Mouse (Mus musculus) small intestine, adult 2 months (tissue): ENCODE results near the gene Ptpro.
"Not testable (repeated sequence)": the region's sequence is repeated elsewhere in the genome, so short reads cannot be mapped to it uniquely, and the experiment has no call there.

ENCODE experiments used
- CTCF ChIP-seq: fragments of 200-500 bp; IDR thresholded peaks from 2 replicates; pipeline ENCODE4 v1.5.1; 2012; ENCODE audit warnings: low read depth, mild to moderate bottlenecking, control low read depth, inconsistent platforms, low read length, moderate library complexity, mixed read lengths; ENCODE audit not compliant: insufficient replicate concordance, insufficient read length; ENCODE audit errors: extremely low read depth
- POLR2A ChIP-seq: fragments of 200-500 bp; IDR thresholded peaks from 2 replicates; pipeline ENCODE4 v1.6.1; 2012; ENCODE audit warnings: low read depth, mild to moderate bottlenecking, control low read depth, inconsistent platforms, low read length, moderate library complexity

GRCm38 (mm10) chr6:137446116-137446515, 194.0 kb downstream of the Ptpro start:
- TF ChIP-seq CTCF, POLR2A: not testable (repeated sequence)
